Mouse (Mus musculus) intestine, embryonic 16.5 days (tissue): ENCODE results near the gene Nim1k. TPM values are rescaled to one million over a fixed set of nuclear protein-coding genes. Genes with fewer than 3 reads are reported as not detected.
"Not testable (repeated sequence)": the region's sequence is repeated elsewhere in the genome, so short reads cannot be mapped to it uniquely, and the experiment has no call there.

Experiments
- ATAC-seq: fragments of 200-750 bp; cut with Nextera tagmentation; 2 replicates; pipeline ENCODE4 v1.8.0; 2017; ENCODE audit warnings: moderate TSS enrichment, moderate library complexity
- H3K27ac ChIP-seq: fragments of 300-500 bp; sonication (generic); 2 replicates; pipeline ENCODE4 v1.5.1; 2014; ENCODE audit warnings: mild to moderate bottlenecking, low read length
- H3K27me3 ChIP-seq: fragments of 300-500 bp; sonication (generic); replicated peaks from 2 replicates; pipeline ENCODE4 v1.6.1; 2014; ENCODE audit warnings: low read length, control low read depth, mixed read lengths; ENCODE audit not compliant: control insufficient read depth, insufficient read depth
- H3K36me3 ChIP-seq: fragments of 300-500 bp; sonication (generic); 2 replicates; pipeline ENCODE4 v1.6.1; 2014; ENCODE audit warnings: low read length, control low read depth; ENCODE audit not compliant: control insufficient read depth, insufficient read depth
- H3K4me1 ChIP-seq: fragments of 300-500 bp; sonication (generic); 2 replicates; pipeline ENCODE4 v1.6.1; 2014; ENCODE audit warnings: low read length, control low read depth, mixed read lengths; ENCODE audit not compliant: control insufficient read depth, insufficient read depth
- H3K4me2 ChIP-seq: fragments of 300-500 bp; sonication (generic); 2 replicates; pipeline ENCODE4 v1.6.1; 2014; ENCODE audit warnings: low read depth, low read length, control low read depth
- H3K4me3 ChIP-seq: fragments of 300-500 bp; sonication (generic); 2 replicates; pipeline ENCODE4 v1.5.1; 2014; ENCODE audit warnings: mild to moderate bottlenecking, low read length
- H3K9ac ChIP-seq: fragments of 300-500 bp; sonication (generic); 2 replicates; pipeline ENCODE4 v1.6.1; 2014; ENCODE audit warnings: low read depth, low read length
- H3K9me3 ChIP-seq: fragments of 300-500 bp; sonication (generic); 2 replicates; pipeline ENCODE4 v1.6.1; 2016; ENCODE audit warnings: low read length, control low read depth; ENCODE audit not compliant: control insufficient read depth
- WGBS: fragments of 180-500 bp; shearing (Covaris S2); extraction: QIAGEN DNeasy Blood & Tissue Kit; methylation state at CpG from one replicate; pipeline ENCODE4 v1.1.7; 2014; 5-methylcytosine and 5-hydroxymethylcytosine counted together
- polyA plus RNA-seq: library from polyadenylated mRNA; unstranded; fragments of >200 nt; fragmentation: Nextera tagmentation; extraction: Ambion mirVana; gene quantifications from 2 replicates; pipeline ENCODE4 v1.2.1, GENCODE M21; 2015

The Nim1k gene
- polyA plus RNA-seq, 1 experiment from 2014 or later: 0.39 TPM

- no peaks in the 10 kb centered on the region for H3K9me3 ChIP-seq
- no peak overlapping the region for H3K9ac ChIP-seq
- 78% methylated on average over 1 of the region's 1 CpGs for WGBS
- H3K4me3 ChIP-seq: no peak overlapping the region
- ATAC-seq: no peak
- no peak overlapping the region for H3K4me2 ChIP-seq
- H3K27me3 ChIP-seq: no peaks in the 10 kb centered on the region
- H3K27ac ChIP-seq: no peak overlapping the region
- peaks cover 8% of the 10 kb centered on the region for H3K36me3 ChIP-seq
- H3K4me1 ChIP-seq: peaks cover 16% of the 10 kb centered on the region
Measured at GRCm38 (mm10) chr13:119696496-119696895, 59.2 kb downstream of the Nim1k start.

- ATAC-seq: no peak
- Histone ChIP-seq H3K27ac (no peak overlapping the region), H3K9ac (no peak overlapping the region), H3K4me1 (peaks cover 16% of the 10 kb centered on the region), H3K4me2 (peak overlapping the region; percentile 5; the same call in 1 of the 2 replicates), H3K36me3 (peaks cover 4% of the 10 kb centered on the region), H3K27me3 (no peaks in the 10 kb centered on the region), H3K4me3 (no peak overlapping the region), H3K9me3 (no peaks in the 10 kb centered on the region)
- WGBS: 68% methylated on average over 4 of the region's 4 CpGs
Measured at GRCm38 (mm10) chr13:119695676-119696075, 60.0 kb downstream of the Nim1k start.

- H3K9me3 ChIP-seq, H3K27ac ChIP-seq, H3K27me3 ChIP-seq, ATAC-seq, H3K36me3 ChIP-seq, H3K9ac ChIP-seq: not testable (repeated sequence)
- Histone ChIP-seq H3K4me1 (peaks cover 13% of the 10 kb centered on the region), H3K4me3 (peak overlapping the region; percentile 97), H3K4me2 (peak overlapping the region; percentile 46)
- 76% methylated on average over 3 of the region's 3 CpGs for WGBS
Measured at GRCm38 (mm10) chr13:119691958-119692357, 63.7 kb downstream of the Nim1k start.

GRCm38 (mm10) chr13:119690876-119691620 lies 64.6 kb downstream of the Nim1k start:
- no peaks in the 10 kb centered on the region for H3K27me3 ChIP-seq
- no peak for ATAC-seq
- no peaks in the 10 kb centered on the region for H3K36me3 ChIP-seq
- no peaks in the 10 kb centered on the region for H3K9me3 ChIP-seq
- H3K4me1 ChIP-seq: peaks cover 13% of the 10 kb centered on the region
- peak overlapping the region; percentile 96 for H3K9ac ChIP-seq
- peak overlapping the region; percentile 99 for H3K27ac ChIP-seq
- H3K4me2 ChIP-seq: peak overlapping the region; percentile 46
- WGBS: 1% methylated on average over 7 of the region's 7 CpGs
- H3K4me3 ChIP-seq: peak overlapping the region; percentile 97

- no peaks in the 10 kb centered on the region for H3K9me3 ChIP-seq
- H3K27me3 ChIP-seq: no peaks in the 10 kb centered on the region
- H3K36me3 ChIP-seq: no peaks in the 10 kb centered on the region
- H3K4me3 ChIP-seq: peak within 1 kb of the TSS; percentile 97
- ATAC-seq: peak; percentile 99
- peaks cover 10% of the 10 kb centered on the region for H3K4me1 ChIP-seq
- peak within 1 kb of the TSS; percentile 46 for H3K4me2 ChIP-seq
- H3K9ac ChIP-seq: peak within 1 kb of the TSS; percentile 96
- WGBS: under 1% methylated on average over 59 of the region's 59 CpGs
- peak within 1 kb of the TSS; percentile 99 for H3K27ac ChIP-seq
Measured at GRCm38 (mm10) chr13:119690039-119690728, 65.5 kb downstream of the Nim1k start, which contains the start of gene Hmgcs1. Gene Hmgcs1, plus strand, starts transcription at chr13:119690379.

GRCm38 (mm10) chr13:119689709-119690038 lies 66.0 kb downstream of the Nim1k start:
- 6% methylated on average over 5 of the region's 5 CpGs for WGBS
- Histone ChIP-seq H3K4me1 (peaks cover 9% of the 10 kb centered on the region), H3K27me3 (no peaks in the 10 kb centered on the region), H3K9me3 (no peaks in the 10 kb centered on the region), H3K4me2 (peak overlapping the region; percentile 37; the same call in 1 of the 2 replicates), H3K27ac (no peak overlapping the region), H3K9ac (no peak overlapping the region), H3K4me3 (peak overlapping the region; percentile 47), H3K36me3 (no peaks in the 10 kb centered on the region)
- no peak for ATAC-seq

- Histone ChIP-seq H3K27ac (no peak overlapping the region), H3K9me3 (no peaks in the 10 kb centered on the region), H3K27me3 (no peaks in the 10 kb centered on the region), H3K9ac (no peak overlapping the region), H3K4me3 (no peak overlapping the region), H3K4me2 (no peak overlapping the region), H3K36me3 (no peaks in the 10 kb centered on the region), H3K4me1 (no peaks in the 10 kb centered on the region)
- no peak for ATAC-seq
- WGBS: 52% methylated on average over 11 of the region's 11 CpGs
Measured at GRCm38 (mm10) chr13:119684416-119685177, 71.1 kb downstream of the Nim1k start.

- H3K9ac ChIP-seq: no peak overlapping the region
- 78% methylated on average over 3 of the region's 3 CpGs for WGBS
- ATAC-seq: no peak
- H3K27ac ChIP-seq: no peak overlapping the region
- no peaks in the 10 kb centered on the region for H3K4me1 ChIP-seq
- H3K9me3 ChIP-seq: no peaks in the 10 kb centered on the region
- H3K4me3 ChIP-seq: no peak overlapping the region
- H3K4me2 ChIP-seq: no peak overlapping the region
- no peaks in the 10 kb centered on the region for H3K36me3 ChIP-seq
- no peaks in the 10 kb centered on the region for H3K27me3 ChIP-seq
Measured at GRCm38 (mm10) chr13:119681161-119681560, 74.5 kb downstream of the Nim1k start.

- no peak overlapping the region for H3K4me2 ChIP-seq
- no peak overlapping the region for H3K4me3 ChIP-seq
- no peak overlapping the region for H3K9ac ChIP-seq
- H3K9me3 ChIP-seq: no peaks in the 10 kb centered on the region
- H3K4me1 ChIP-seq: no peaks in the 10 kb centered on the region
- H3K27ac ChIP-seq: no peak overlapping the region
- H3K36me3 ChIP-seq: no peaks in the 10 kb centered on the region
- WGBS: 73% methylated on average over 2 of the region's 2 CpGs
- no peaks in the 10 kb centered on the region for H3K27me3 ChIP-seq
- no peak for ATAC-seq
Measured at GRCm38 (mm10) chr13:119679721-119680120, 76.0 kb downstream of the Nim1k start.
